Mouse (Mus musculus) testis, adult 2 months (tissue): Measurements from ENCODE around the gene Opa3. TPM values are rescaled to one million over a fixed set of nuclear protein-coding genes. Genes with fewer than 3 reads are reported as not detected.

Experiments
- H3K27ac ChIP-seq: fragments of 200-500 bp; 2 replicates; pipeline ENCODE4 v1.5.1; 2012; ENCODE audit warnings: low read depth, low read length; ENCODE audit not compliant: control insufficient read depth, insufficient read depth
- H3K27me3 ChIP-seq: fragments of 200-500 bp; 2 replicates; pipeline ENCODE4 v1.6.1; 2012; ENCODE audit warnings: mild to moderate bottlenecking, low read length, moderate library complexity; ENCODE audit not compliant: control insufficient read depth, insufficient read depth
- H3K36me3 ChIP-seq: fragments of 200-500 bp; 2 replicates; pipeline ENCODE4 v1.6.1; 2012; ENCODE audit warnings: mild to moderate bottlenecking, low read length; ENCODE audit not compliant: control insufficient read depth, insufficient read depth
- H3K4me1 ChIP-seq: fragments of 200-500 bp; 2 replicates; pipeline ENCODE4 v1.6.1; 2012; ENCODE audit warnings: low read length; ENCODE audit not compliant: control insufficient read depth, insufficient read depth
- H3K4me3 ChIP-seq: fragments of 200-500 bp; 2 replicates; pipeline ENCODE4 v1.5.1; 2012; ENCODE audit warnings: low read depth, mild to moderate bottlenecking, low read length, moderate library complexity, mixed read lengths; ENCODE audit not compliant: control insufficient read depth
- CTCF ChIP-seq: fragments of 200-500 bp; IDR thresholded peaks from 2 replicates; pipeline ENCODE4 v1.5.1; 2012; ENCODE audit warnings: low read depth, mild to moderate bottlenecking, inconsistent platforms, low read length, moderate library complexity; ENCODE audit not compliant: control insufficient read depth, insufficient read depth, insufficient replicate concordance
- POLR2A ChIP-seq: fragments of 200-500 bp; IDR thresholded peaks from 2 replicates; pipeline ENCODE4 v1.6.1; 2012; ENCODE audit warnings: low read depth, mild to moderate bottlenecking, inconsistent platforms, low read length, moderate library complexity; ENCODE audit not compliant: control insufficient read depth
- polyA plus RNA-seq: library from polyadenylated mRNA; depleted of rRNA; stranded (reverse); fragments of >200 nt; gene quantifications from 2 replicates; pipeline ENCODE4 v1.2.3, GENCODE M21; 2012

Opa3 gene
- polyA plus RNA-seq, 1 experiment, result 13.6 TPM

DNA sequence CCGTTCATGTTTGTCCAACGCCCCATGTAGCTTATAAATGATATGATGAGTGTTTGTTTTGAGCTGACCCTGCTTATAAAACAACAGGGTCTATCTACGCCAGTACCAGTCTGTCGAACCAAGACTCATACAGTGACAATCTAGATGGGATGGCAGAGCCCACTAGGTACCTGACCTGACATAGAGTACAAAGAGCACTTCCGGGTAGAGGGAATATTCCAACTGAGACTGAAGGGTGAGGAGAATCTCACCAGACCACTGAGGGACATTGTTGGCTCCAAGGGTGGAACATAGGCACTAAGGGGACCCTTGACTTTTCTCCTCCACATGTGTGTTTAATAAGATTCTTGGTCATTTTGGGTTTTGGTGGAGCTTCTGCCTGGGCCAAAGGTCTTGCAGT lies 1.3 kb downstream of the Opa3 start:
- Histone ChIP-seq H3K4me3 (peak overlapping the region; percentile 93), H3K4me1 (peaks cover 19% of the 10 kb centered on the region), H3K27ac (peak overlapping the region; percentile 84), H3K36me3 (no peaks in the 10 kb centered on the region), H3K27me3 (no peaks in the 10 kb centered on the region)
- no peak for TF ChIP-seq CTCF
- no peak for TF ChIP-seq POLR2A

GRCm38 (mm10) chr7:19230041-19230580 lies 2.0 kb downstream of the Opa3 start:
- H3K27me3 ChIP-seq, result no peaks in the 10 kb centered on the region
- H3K36me3 ChIP-seq, result no peaks in the 10 kb centered on the region
- no peak overlapping the region for H3K27ac ChIP-seq
- no peak overlapping the region for H3K4me3 ChIP-seq
- H3K4me1 ChIP-seq, result peaks cover 16% of the 10 kb centered on the region
- TF ChIP-seq POLR2A, result no peak
- TF ChIP-seq CTCF, result no peak

DNA sequence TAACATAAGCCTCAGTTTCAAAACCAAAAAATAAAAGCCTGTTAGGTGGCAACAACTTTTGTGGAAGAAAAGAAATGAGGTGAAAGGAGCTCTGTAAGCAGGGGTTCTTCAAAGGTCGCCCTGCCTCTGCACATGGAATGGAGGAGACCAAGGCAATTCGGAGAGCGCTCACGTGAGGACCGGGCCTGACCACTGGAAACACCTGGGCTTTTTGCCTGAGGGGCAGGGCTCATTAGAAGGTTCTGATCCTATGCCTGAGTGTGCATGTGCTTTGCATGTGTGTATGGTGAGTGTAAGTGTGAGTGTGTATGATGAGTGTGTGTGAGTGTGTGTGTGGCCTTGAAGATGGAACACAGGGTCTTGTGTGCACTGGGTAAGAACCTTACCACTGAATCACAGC lies 2.8 kb downstream of the Opa3 start:
- H3K4me3 ChIP-seq, result no peak overlapping the region

GRCm38 (mm10) chr7:19231849-19232248 lies 3.7 kb downstream of the Opa3 start:
- H3K36me3 ChIP-seq, result no peaks in the 10 kb centered on the region
- H3K27me3 ChIP-seq, result no peaks in the 10 kb centered on the region
- no peak overlapping the region for H3K27ac ChIP-seq
- H3K4me3 ChIP-seq, result no peak overlapping the region
- H3K4me1 ChIP-seq, result peaks cover 11% of the 10 kb centered on the region
- TF ChIP-seq CTCF (no peak), POLR2A (no peak)

More for the DNA sequence above, 2.8 kb downstream of the Opa3 start:
- Histone ChIP-seq H3K4me1 (peaks cover 13% of the 10 kb centered on the region), H3K36me3 (no peaks in the 10 kb centered on the region), H3K27me3 (no peaks in the 10 kb centered on the region), H3K27ac (no peak overlapping the region)
- no peak for TF ChIP-seq POLR2A
- no peak for TF ChIP-seq CTCF

GRCm38 (mm10) chr7:19234652-19235051 lies 6.5 kb downstream of the Opa3 start:
- H3K36me3 ChIP-seq, result no peaks in the 10 kb centered on the region
- no peak overlapping the region for H3K27ac ChIP-seq
- no peak overlapping the region for H3K4me3 ChIP-seq
- no peaks in the 10 kb centered on the region for H3K27me3 ChIP-seq
- TF ChIP-seq CTCF (no peak), POLR2A (no peak)
- H3K4me1 ChIP-seq, result peaks cover under 1% of the 10 kb centered on the region; the same call in 1 of the 2 replicates

DNA sequence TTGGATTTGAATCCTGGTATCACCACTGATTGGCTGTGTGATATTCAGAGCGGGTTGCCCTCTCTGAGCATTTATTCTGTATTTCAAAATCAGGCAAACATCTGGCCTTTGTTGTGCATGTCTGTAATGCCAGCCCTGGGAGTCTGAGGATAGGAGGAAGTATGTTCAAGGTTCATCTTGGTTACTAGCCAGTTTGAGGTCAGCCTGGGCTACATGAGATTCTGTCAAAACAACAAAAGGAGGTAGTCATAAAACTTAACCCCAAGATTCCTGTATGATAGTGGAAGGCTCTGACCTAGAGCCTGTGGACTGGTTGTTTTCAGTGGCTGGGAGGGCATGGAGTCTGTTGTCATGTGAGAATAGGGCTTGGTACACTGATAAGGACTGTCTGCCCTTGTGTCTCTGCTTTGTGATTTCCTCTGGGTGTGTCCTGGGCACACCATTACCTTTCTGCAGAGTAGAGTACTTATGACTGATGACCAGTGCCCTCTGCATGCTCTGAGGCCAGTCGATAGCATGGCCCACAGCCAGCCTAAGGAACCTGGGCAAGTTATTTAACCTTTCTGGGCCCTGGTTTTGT lies 7.0 kb downstream of the Opa3 start:
- Histone ChIP-seq H3K36me3 (no peaks in the 10 kb centered on the region), H3K4me3 (no peak overlapping the region), H3K27me3 (no peaks in the 10 kb centered on the region), H3K27ac (no peak overlapping the region), H3K4me1 (no peaks in the 10 kb centered on the region)
- TF ChIP-seq POLR2A, result no peak
- no peak for TF ChIP-seq CTCF

- H3K27me3 ChIP-seq, result no peaks in the 10 kb centered on the region
- no peaks in the 10 kb centered on the region for H3K36me3 ChIP-seq
- TF ChIP-seq CTCF (no peak), POLR2A (no peak)
- no peak overlapping the region for H3K4me3 ChIP-seq
- no peaks in the 10 kb centered on the region for H3K4me1 ChIP-seq
- no peak overlapping the region for H3K27ac ChIP-seq
Measured at GRCm38 (mm10) chr7:19236411-19236810, 8.3 kb downstream of the Opa3 start.
